In the genomic region with DNA sequence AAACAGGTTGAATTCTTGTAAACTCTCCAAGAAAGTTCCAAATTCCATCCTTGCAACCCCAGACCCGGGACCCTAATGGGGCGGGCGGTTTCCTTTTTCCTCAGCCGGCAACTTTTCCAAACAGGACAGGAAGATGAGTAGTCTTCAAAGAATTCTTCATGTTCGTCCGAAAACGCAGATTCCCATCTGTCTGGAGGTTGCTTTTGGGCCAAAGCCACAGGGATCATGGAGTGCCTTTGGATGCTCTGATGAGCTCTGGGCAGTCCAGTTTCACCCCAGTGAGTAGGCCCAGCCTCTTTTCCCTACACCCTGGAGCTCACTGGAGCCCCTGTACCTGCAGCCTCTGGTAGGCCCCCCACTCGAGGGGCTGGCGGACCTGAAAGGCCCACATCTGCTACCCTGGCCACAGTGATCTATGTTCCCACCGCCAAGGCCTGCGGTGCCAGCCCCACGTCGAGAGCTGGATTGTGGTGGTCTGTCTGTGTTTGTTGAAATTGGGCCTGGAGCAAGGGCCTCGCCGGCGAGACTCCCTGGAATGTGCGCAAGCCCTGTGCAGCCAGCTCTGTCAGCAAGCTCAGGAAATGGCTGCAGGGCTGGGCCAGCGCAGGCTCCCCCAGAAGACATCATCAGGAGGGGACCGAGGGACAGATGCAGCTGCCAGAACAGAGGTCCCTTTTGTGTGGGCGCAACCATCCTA, we compare ENCODE assay signal across 11 mouse cellular contexts.
DNase-seq lines count a peak whose midpoint lies in the region; ATAC-seq and TF ChIP-seq lines count a peak whose summit lies in the region.
"Had no signal": no experiment of that assay in that cellular context is flagged by ENCODE, and none has a peak within 500 bp of the region (broad histone marks: within the 10 kb centered on the region; RNA-seq: fewer than 3 reads in every experiment).

No protein-coding gene starts in this region.

- in situ Hi-C loops in ES-E14 (cut with MboI; ENCODE audit: low sequenced_read_pairs in 2 of 2, unreplicated experiment in 2 of 2): no loop called here

- no peak overlapping the region for H3K4me3 ChIP-seq in hindbrain, embryonic 11.5 days (ENCODE audit: low read depth, low read length)
- no peak overlapping the region for H3K4me3 ChIP-seq in hindbrain, embryonic 14.5 days (replicated peaks; ENCODE audit: low read length)
- peak overlapping the region; percentile 5 to 34; a peak in 1 of 4 replicates for H3K4me3 ChIP-seq in ES-E14 (ENCODE audit: insufficient read depth in 1 of 2, low read depth in 1 of 2, low read length in 2 of 2, poor library complexity in 1 of 2, severe bottlenecking in 1 of 2)
- no peak overlapping the region for H3K4me3 ChIP-seq in heart, embryonic 11.5 days (ENCODE audit: low read depth, low read length)
- no peak overlapping the region for H3K4me3 ChIP-seq in limb, embryonic 11.5 days (ENCODE audit: low read depth, low read length)
- H3K4me3 ChIP-seq: neural tube, embryonic 12.5 days had no signal

- H3K9ac ChIP-seq in hindbrain, embryonic 11.5 days (ENCODE audit: low read depth, low read length): no peak overlapping the region
- no peak overlapping the region for H3K9ac ChIP-seq in hindbrain, embryonic 14.5 days
- H3K9ac ChIP-seq in ES-E14 (ENCODE audit: insufficient read depth, low read depth, low read length, poor library complexity, severe bottlenecking): peak overlapping the region; percentile 41
- no peak overlapping the region for H3K9ac ChIP-seq in heart, embryonic 11.5 days (ENCODE audit: low read depth, low read length)
- peak overlapping the region; percentile 17; the same call in 1 of the 2 replicates for H3K9ac ChIP-seq in limb, embryonic 11.5 days (ENCODE audit: low read length)
- H3K9ac ChIP-seq: liver, embryonic 14.5 days; neural tube, embryonic 12.5 days had no signal

- no peaks in the 10 kb centered on the region for H3K36me3 ChIP-seq in hindbrain, embryonic 11.5 days (ENCODE audit: control insufficient read depth, insufficient read depth, low read length)
- H3K36me3 ChIP-seq in hindbrain, embryonic 14.5 days (replicated peaks; ENCODE audit: control insufficient read depth, insufficient read depth): no peaks in the 10 kb centered on the region
- no peaks in the 10 kb centered on the region for H3K36me3 ChIP-seq in ES-E14 (ENCODE audit: control insufficient read depth, insufficient read depth, low read length, poor library complexity, severe bottlenecking)
- H3K36me3 ChIP-seq in heart, embryonic 11.5 days (ENCODE audit: control insufficient read depth, insufficient read depth, low read length): no peaks in the 10 kb centered on the region
- H3K36me3 ChIP-seq in limb, embryonic 11.5 days (ENCODE audit: control insufficient read depth, insufficient read depth, low read length): no peaks in the 10 kb centered on the region
- H3K36me3 ChIP-seq: G1E; neural tube, embryonic 12.5 days had no signal

- H3K9me3 ChIP-seq in hindbrain, embryonic 11.5 days (ENCODE audit: control insufficient read depth, low read length): no peaks in the 10 kb centered on the region
- no peaks in the 10 kb centered on the region for H3K9me3 ChIP-seq in hindbrain, embryonic 14.5 days (ENCODE audit: control insufficient read depth, low read length)
- no peaks in the 10 kb centered on the region for H3K9me3 ChIP-seq in ES-E14 (ENCODE audit: control insufficient read depth, insufficient read depth, low read depth, low read length)
- H3K9me3 ChIP-seq in heart, embryonic 11.5 days (replicated peaks; ENCODE audit: control insufficient read depth, low read length): no peaks in the 10 kb centered on the region
- H3K9me3 ChIP-seq in limb, embryonic 11.5 days (ENCODE audit: control insufficient read depth, low read length): no peaks in the 10 kb centered on the region
- H3K9me3 ChIP-seq: neural tube, embryonic 12.5 days had no signal

- no peaks in the 10 kb centered on the region for H3K27me3 ChIP-seq in hindbrain, embryonic 11.5 days (ENCODE audit: control insufficient read depth, insufficient read depth, low read length)
- peaks cover 11% of the 10 kb centered on the region for H3K27me3 ChIP-seq in hindbrain, embryonic 14.5 days (ENCODE audit: control insufficient read depth, insufficient read depth, low read length)
- no peaks in the 10 kb centered on the region; the same call in 1 of the 2 replicates for H3K27me3 ChIP-seq in heart, embryonic 11.5 days (ENCODE audit: control insufficient read depth, insufficient read depth, low read length)
- no peaks in the 10 kb centered on the region for H3K27me3 ChIP-seq in limb, embryonic 11.5 days (ENCODE audit: control insufficient read depth, insufficient read depth, low read length)

- 63% methylated on average over 20 of the region's 20 CpGs for WGBS in hindbrain, embryonic 11.5 days
- 75% methylated on average over 20 of the region's 20 CpGs for WGBS in hindbrain, embryonic 14.5 days
- WGBS in heart, embryonic 11.5 days (ENCODE audit: insufficient replicate concordance): 50% methylated on average over 20 of the region's 20 CpGs
- 70% methylated on average over 20 of the region's 20 CpGs for WGBS in limb, embryonic 11.5 days

- H3K4me1 ChIP-seq in hindbrain, embryonic 11.5 days (replicated peaks; ENCODE audit: control insufficient read depth, insufficient read depth, low read length): no peaks in the 10 kb centered on the region
- peaks cover 21% of the 10 kb centered on the region; the same call in 1 of the 2 replicates for H3K4me1 ChIP-seq in hindbrain, embryonic 14.5 days (replicated peaks; ENCODE audit: control insufficient read depth, insufficient read depth, low read length)
- H3K4me1 ChIP-seq in ES-E14 (ENCODE audit: control insufficient read depth in 2 of 2, insufficient read depth in 2 of 2, low read length in 2 of 2, poor library complexity in 1 of 2): peaks cover 0 to 11% of the 10 kb centered on the region in 2 experiments; a peak in 2 of 4 replicates
- peaks cover 5% of the 10 kb centered on the region; the same call in 1 of the 2 replicates for H3K4me1 ChIP-seq in heart, embryonic 11.5 days (ENCODE audit: control insufficient read depth, insufficient read depth, low read length)
- H3K4me1 ChIP-seq in limb, embryonic 11.5 days (ENCODE audit: control insufficient read depth, insufficient read depth, low read length): peaks cover 21% of the 10 kb centered on the region

- H3K4me2 ChIP-seq in hindbrain, embryonic 11.5 days (replicated peaks; ENCODE audit: low read depth, low read length): no peak overlapping the region
- no peak overlapping the region for H3K4me2 ChIP-seq in hindbrain, embryonic 14.5 days (replicated peaks)
- no peak overlapping the region for H3K4me2 ChIP-seq in heart, embryonic 11.5 days
- no peak overlapping the region for H3K4me2 ChIP-seq in limb, embryonic 11.5 days (ENCODE audit: low read depth, severe bottlenecking)
- H3K4me2 ChIP-seq: neural tube, embryonic 12.5 days had no signal

- no peak for DNase-seq in hindbrain, embryonic 11.5 days (ENCODE audit: low spot score)
- DNase-seq in hindbrain, embryonic 14.5 days (ENCODE audit: low spot score): no peak
- DNase-seq in ES-E14 (ENCODE audit: low read depth, low spot score): no peak
- no peak for DNase-seq in limb, embryonic 11.5 days (ENCODE audit: low spot score)
- DNase-seq in frontal cortex, postnatal 10 days (ENCODE audit: low spot score in 2 of 2): no peak
- DNase-seq in gastrocnemius, postnatal 25 days: no peak
- DNase-seq in right cerebral cortex, adult 18-20 months: no peak

- peak overlapping the region; percentile 17; the same call in 1 of the 2 replicates for H3K27ac ChIP-seq in hindbrain, embryonic 11.5 days (ENCODE audit: low read depth, low read length)
- H3K27ac ChIP-seq in hindbrain, embryonic 14.5 days: no peak overlapping the region
- H3K27ac ChIP-seq in ES-E14 (ENCODE audit: insufficient read depth, low read depth, low read length, poor library complexity, severe bottlenecking): no peak overlapping the region
- H3K27ac ChIP-seq in heart, embryonic 11.5 days (ENCODE audit: low read depth, low read length): no peak overlapping the region
- peak overlapping the region; percentile 70 for H3K27ac ChIP-seq in limb, embryonic 11.5 days (replicated peaks; ENCODE audit: low read depth, low read length)
- H3K27ac ChIP-seq: liver, embryonic 14.5 days; neural tube, embryonic 12.5 days had no signal

- ATAC-seq in hindbrain, embryonic 11.5 days (ENCODE audit: low FRiP score): no peak
- ATAC-seq in hindbrain, embryonic 14.5 days (ENCODE audit: low FRiP score): no peak
- ATAC-seq in heart, embryonic 11.5 days (replicated peaks; ENCODE audit: insufficient number of reproducible peaks, low FRiP score, low TSS enrichment): 0 out of 2 replicates have a peak, but pooled peaks have one; percentile 18
- ATAC-seq in limb, embryonic 11.5 days (ENCODE audit: insufficient number of reproducible peaks, low FRiP score, low TSS enrichment, low read depth): no peak

TF ChIP-seq in ES-E14, 5 proteins besides CTCF, POLR2A, EP300 and RAD21:
- TF ChIP-seq HCFC1 (IDR thresholded peaks at IDR 0.05; ENCODE audit: borderline replicate concordance, insufficient read depth, low read length): no peak
- no peak for TF ChIP-seq ZNF384 (IDR thresholded peaks at IDR 0.05; ENCODE audit: low read depth, low read length)
- TF ChIP-seq MAFK (IDR thresholded peaks at IDR 0.05; ENCODE audit: insufficient read depth, low read depth, low read length): no peak
- TF ChIP-seq ZC3H11A (IDR thresholded peaks at IDR 0.05; ENCODE audit: borderline replicate concordance, low read depth, low read length): no peak
- no peak for TF ChIP-seq CHD2 (IDR thresholded peaks at IDR 0.05; ENCODE audit: low read depth, low read length)
TF ChIP-seq in ES-E14: peak in this region for 0.

Comparison
In these comparisons a context has a peak if more than half of its experiments do, and no peak if none do; other contexts are left out.
1. H3K27ac ChIP-seq: peak in hindbrain, embryonic 11.5 days (single experiment) and limb, embryonic 11.5 days (single experiment); none in hindbrain, embryonic 14.5 days (single experiment), ES-E14 (single experiment) and heart, embryonic 11.5 days (single experiment).
2. H3K4me3 ChIP-seq: peak in ES-E14 (2 of 2); none in hindbrain, embryonic 11.5 days (single experiment), hindbrain, embryonic 14.5 days (single experiment), heart, embryonic 11.5 days (single experiment) and limb, embryonic 11.5 days (single experiment).
3. H3K9ac ChIP-seq: peak in ES-E14 (single experiment) and limb, embryonic 11.5 days (single experiment); none in hindbrain, embryonic 11.5 days (single experiment), hindbrain, embryonic 14.5 days (single experiment) and heart, embryonic 11.5 days (single experiment).